Mouse (Mus musculus) liver, adult 2 months (tissue): ENCODE data around the gene Rtf1.

Source experiments
- CTCF ChIP-seq: fragments of 200-500 bp; IDR thresholded peaks from 2 replicates; pipeline ENCODE4 v1.5.1; 2011; ENCODE audit warnings: low read depth, low read length, control low read depth
- POLR2A ChIP-seq: fragments of 200-500 bp; IDR thresholded peaks from 2 replicates; pipeline ENCODE4 v1.6.1; 2011; ENCODE audit warnings: low read length, control low read depth; ENCODE audit not compliant: insufficient read depth; ENCODE audit errors: extremely low read depth

GRCm38 (mm10) chr2:119758844-119759835 is 84.3 kb downstream of the Rtf1 start:
- TF ChIP-seq POLR2A (no peak), CTCF (no peak)
